Mouse (Mus musculus) lung, embryonic 16.5 days (tissue): Measurements from ENCODE around the gene Nfil3. TPM values are rescaled to one million over a fixed set of nuclear protein-coding genes. Genes with fewer than 3 reads are reported as not detected.

Experiments
- ATAC-seq: fragments of 200-750 bp; cut with Nextera tagmentation; 2 replicates; pipeline ENCODE4 v1.8.0; 2017; ENCODE audit warnings: low read depth, mild to moderate bottlenecking, moderate library complexity
- H3K27ac ChIP-seq: fragments of 300-500 bp; sonication (generic); 2 replicates; pipeline ENCODE4 v1.5.1; 2014; ENCODE audit warnings: mild to moderate bottlenecking, control low read depth, low read length
- H3K27me3 ChIP-seq: fragments of 300-500 bp; sonication (generic); 2 replicates; pipeline ENCODE4 v1.6.1; 2014; ENCODE audit warnings: low read depth, low read length, mixed read lengths; ENCODE audit not compliant: control insufficient read depth, insufficient read depth
- H3K36me3 ChIP-seq: fragments of 300-500 bp; sonication (generic); 2 replicates; pipeline ENCODE4 v1.6.1; 2014; ENCODE audit warnings: low read length; ENCODE audit not compliant: control insufficient read depth, insufficient read depth
- H3K4me1 ChIP-seq: fragments of 300-500 bp; sonication (generic); replicated peaks from 2 replicates; pipeline ENCODE4 v1.6.1; 2014; ENCODE audit warnings: low read length, mixed read lengths; ENCODE audit not compliant: control insufficient read depth, insufficient read depth
- H3K4me2 ChIP-seq: fragments of 300-500 bp; sonication (generic); 2 replicates; pipeline ENCODE4 v1.6.1; 2014; ENCODE audit warnings: low read depth, low read length, control low read depth
- H3K4me3 ChIP-seq: fragments of 300-500 bp; sonication (generic); 2 replicates; pipeline ENCODE4 v1.5.1; 2014; ENCODE audit warnings: mild to moderate bottlenecking, low read length, control low read depth
- H3K9ac ChIP-seq: fragments of 300-500 bp; sonication (generic); 2 replicates; pipeline ENCODE4 v1.6.1; 2014; ENCODE audit warnings: low read length, control low read depth
- H3K9me3 ChIP-seq: fragments of 300-500 bp; sonication (generic); 2 replicates; pipeline ENCODE4 v1.6.1; 2016; ENCODE audit warnings: low read length; ENCODE audit not compliant: control insufficient read depth
- WGBS: fragments of 180-500 bp; shearing (Covaris S2); extraction: QIAGEN DNeasy Blood & Tissue Kit; methylation state at CpG from one replicate; pipeline ENCODE4 v1.1.7; 2014; 5-methylcytosine and 5-hydroxymethylcytosine counted together
- polyA plus RNA-seq: library from polyadenylated mRNA; unstranded; fragments of >200 nt; fragmentation: Nextera tagmentation; extraction: Ambion mirVana; gene quantifications from 2 replicates; pipeline ENCODE4 v1.2.1, GENCODE M21; 2015

The Nfil3 gene
- polyA plus RNA-seq, 1 experiment from 2014 or later, result 20.8 TPM

DNA sequence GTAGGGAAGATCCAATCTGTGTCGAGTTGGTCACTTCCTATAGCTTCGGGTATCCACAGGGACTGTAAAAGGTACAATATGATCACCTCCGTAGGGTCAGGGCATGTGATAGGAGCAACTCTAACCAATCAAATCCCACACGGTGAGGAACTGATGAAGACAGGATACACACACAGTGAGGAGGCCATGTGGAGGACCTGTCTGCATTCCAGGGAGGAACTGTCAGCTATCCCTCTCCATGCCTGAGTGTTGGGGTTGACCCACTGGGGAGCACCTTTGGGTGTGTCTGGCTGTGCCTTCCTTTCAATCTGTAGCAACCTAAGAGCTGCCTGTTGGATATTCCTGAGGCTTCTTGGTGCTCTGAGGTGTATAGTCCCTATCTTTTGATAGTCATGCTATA lies 18.0 kb downstream of the Nfil3 start:
- WGBS, result 83% methylated on average over 4 of the region's 4 CpGs
- H3K9ac ChIP-seq, result no peak overlapping the region
- no peaks in the 10 kb centered on the region for H3K27me3 ChIP-seq
- H3K9me3 ChIP-seq, result no peaks in the 10 kb centered on the region
- ATAC-seq, result no peak
- no peak overlapping the region for H3K4me2 ChIP-seq
- H3K4me1 ChIP-seq, result no peaks in the 10 kb centered on the region
- no peak overlapping the region for H3K27ac ChIP-seq
- H3K36me3 ChIP-seq, result peaks cover 23% of the 10 kb centered on the region
- no peak overlapping the region for H3K4me3 ChIP-seq

DNA sequence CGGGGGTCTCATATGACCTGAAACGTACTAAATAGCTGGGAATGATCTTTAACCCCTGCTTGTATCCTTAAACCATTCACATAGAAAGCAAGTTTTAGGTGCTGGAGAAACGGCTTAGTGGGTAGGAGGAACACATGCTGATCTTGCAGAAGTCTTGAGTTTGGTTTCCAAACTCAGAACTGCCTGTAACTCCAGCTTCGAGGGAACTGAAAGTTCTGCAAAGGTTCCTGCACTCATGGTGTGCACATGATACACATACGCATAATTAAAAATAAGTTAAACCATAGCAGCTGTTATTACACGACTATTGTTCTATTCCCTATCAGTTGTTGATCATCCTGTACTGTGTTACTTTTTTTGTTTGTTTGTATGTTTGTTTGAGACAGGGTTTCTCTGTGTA lies 18.5 kb downstream of the Nfil3 start:
- Histone ChIP-seq H3K4me2 (no peak overlapping the region), H3K27me3 (no peaks in the 10 kb centered on the region), H3K4me3 (no peak overlapping the region), H3K27ac (no peak overlapping the region), H3K4me1 (no peaks in the 10 kb centered on the region), H3K9me3 (no peaks in the 10 kb centered on the region), H3K9ac (no peak overlapping the region), H3K36me3 (peaks cover 19% of the 10 kb centered on the region)
- WGBS, result 79% methylated on average over 6 of the region's 6 CpGs
- no peak for ATAC-seq

DNA sequence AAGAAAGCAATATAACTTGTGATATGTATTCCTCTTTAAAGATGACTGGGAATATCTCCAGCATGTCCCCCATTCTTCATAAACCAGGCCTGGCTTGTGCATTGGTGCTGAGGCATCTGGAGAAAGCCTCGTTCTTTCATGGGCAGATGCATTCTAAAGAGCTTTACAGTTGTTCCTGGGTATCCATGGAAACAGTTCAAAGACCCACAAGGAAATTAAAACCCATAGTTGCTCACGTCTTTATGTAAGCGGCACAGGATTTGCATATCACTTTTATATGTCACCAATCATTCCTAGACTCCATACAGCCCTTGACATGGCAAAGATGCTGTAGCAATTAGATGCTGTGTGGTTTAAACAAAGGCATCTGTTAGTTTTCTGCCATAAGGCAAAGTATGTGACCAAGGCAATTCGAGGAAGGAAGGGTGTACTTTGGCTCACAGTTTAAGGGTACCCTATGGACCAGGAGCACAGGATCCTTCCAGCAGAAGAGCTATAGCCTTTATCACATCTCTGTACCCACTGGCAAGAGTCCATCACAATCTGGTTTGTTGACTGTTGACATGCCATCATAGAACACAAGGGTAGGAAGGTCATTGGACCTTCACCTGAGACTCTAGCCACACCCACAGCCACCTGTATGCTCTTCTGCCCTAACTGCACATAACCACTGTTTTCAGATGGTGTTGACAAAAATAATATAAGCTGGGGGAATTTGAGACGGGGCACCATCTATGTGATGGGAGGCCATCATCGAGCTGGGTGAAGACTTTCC lies 26.9 kb downstream of the Nfil3 start:
- no peak overlapping the region for H3K27ac ChIP-seq
- no peaks in the 10 kb centered on the region for H3K36me3 ChIP-seq
- H3K9me3 ChIP-seq, result no peaks in the 10 kb centered on the region
- no peaks in the 10 kb centered on the region for H3K27me3 ChIP-seq
- H3K4me1 ChIP-seq, result no peaks in the 10 kb centered on the region
- WGBS, result 88% methylated on average over 6 of the region's 6 CpGs
- ATAC-seq, result no peak
- no peak overlapping the region for H3K4me3 ChIP-seq
- H3K9ac ChIP-seq, result no peak overlapping the region
- no peak overlapping the region for H3K4me2 ChIP-seq

DNA sequence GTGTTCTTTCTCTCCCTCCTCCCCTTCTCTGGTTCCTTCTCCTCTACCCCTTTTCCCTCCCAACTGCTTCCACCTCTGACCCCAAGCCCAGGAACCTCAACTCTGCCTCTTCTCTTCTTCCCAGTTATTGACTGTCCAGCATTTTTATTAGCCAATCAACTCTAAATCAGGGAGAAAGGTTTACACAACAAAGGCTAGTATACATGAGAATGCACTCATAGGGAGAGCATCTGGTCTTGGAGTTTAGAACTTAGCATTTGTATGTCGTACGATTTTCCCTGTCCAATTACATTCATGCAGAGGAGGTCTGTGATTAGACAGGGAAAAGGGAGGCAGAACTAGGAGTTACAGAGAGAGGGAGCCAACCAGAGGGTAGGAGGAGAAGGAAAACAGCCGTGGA lies 31.7 kb downstream of the Nfil3 start:
- Histone ChIP-seq H3K4me3 (no peak overlapping the region), H3K36me3 (no peaks in the 10 kb centered on the region), H3K4me2 (no peak overlapping the region), H3K9me3 (no peaks in the 10 kb centered on the region), H3K27ac (no peak overlapping the region), H3K9ac (no peak overlapping the region), H3K27me3 (no peaks in the 10 kb centered on the region), H3K4me1 (no peaks in the 10 kb centered on the region)
- WGBS, result 88% methylated on average over 3 of the region's 3 CpGs
- ATAC-seq, result no peak

GRCm38 (mm10) chr13:52947545-52947944 lies 33.3 kb downstream of the Nfil3 start:
- WGBS, result 66% methylated on average over 4 of the region's 4 CpGs

DNA sequence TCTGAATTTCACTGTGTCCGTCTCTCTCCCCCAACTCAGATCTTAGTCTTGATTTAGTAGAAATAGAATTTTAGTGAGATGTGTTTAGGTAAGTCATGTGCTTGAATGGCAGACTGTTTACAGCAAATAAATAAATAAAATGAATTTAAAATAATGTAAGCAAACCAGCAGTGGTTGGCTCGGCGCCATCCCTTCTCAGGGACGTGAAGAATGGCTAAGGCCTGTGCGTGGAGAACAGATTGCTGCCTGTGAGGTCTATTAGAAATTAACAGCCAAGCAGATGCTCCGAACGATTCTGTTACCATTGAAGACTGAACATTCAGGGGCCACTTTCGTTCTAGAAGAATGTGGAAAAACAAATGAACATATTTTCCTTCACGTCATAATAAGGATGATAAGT lies 35.1 kb downstream of the Nfil3 start:
- Histone ChIP-seq H3K9ac (no peak overlapping the region), H3K36me3 (no peaks in the 10 kb centered on the region), H3K4me2 (no peak overlapping the region), H3K4me3 (no peak overlapping the region), H3K4me1 (peaks cover 3% of the 10 kb centered on the region; the same call in 1 of the 2 replicates), H3K27ac (no peak overlapping the region), H3K9me3 (no peaks in the 10 kb centered on the region), H3K27me3 (no peaks in the 10 kb centered on the region)
- 48% methylated on average over 9 of the region's 9 CpGs for WGBS
- no peak for ATAC-seq

More at GRCm38 (mm10) chr13:52947545-52947944, 33.3 kb downstream of the Nfil3 start:
- ATAC-seq, result no peak
- H3K27ac ChIP-seq, result no peak overlapping the region
- H3K4me2 ChIP-seq, result no peak overlapping the region
- no peak overlapping the region for H3K9ac ChIP-seq
- H3K9me3 ChIP-seq, result no peaks in the 10 kb centered on the region
- no peak overlapping the region for H3K4me3 ChIP-seq
- peaks cover 3% of the 10 kb centered on the region; the same call in 1 of the 2 replicates for H3K4me1 ChIP-seq
- H3K36me3 ChIP-seq, result no peaks in the 10 kb centered on the region
- H3K27me3 ChIP-seq, result no peaks in the 10 kb centered on the region

- no peaks in the 10 kb centered on the region for H3K36me3 ChIP-seq
- H3K9ac ChIP-seq, result no peak overlapping the region
- no peak overlapping the region for H3K27ac ChIP-seq
- H3K4me2 ChIP-seq, result no peak overlapping the region
- no peak for ATAC-seq
- WGBS, result 24% methylated on average over 4 of the region's 4 CpGs
- no peaks in the 10 kb centered on the region for H3K27me3 ChIP-seq
- no peak overlapping the region for H3K4me3 ChIP-seq
- no peaks in the 10 kb centered on the region for H3K9me3 ChIP-seq
- H3K4me1 ChIP-seq, result peaks cover 3% of the 10 kb centered on the region; the same call in 1 of the 2 replicates
Observed at GRCm38 (mm10) chr13:52944116-52944515, 36.8 kb downstream of the Nfil3 start.

DNA sequence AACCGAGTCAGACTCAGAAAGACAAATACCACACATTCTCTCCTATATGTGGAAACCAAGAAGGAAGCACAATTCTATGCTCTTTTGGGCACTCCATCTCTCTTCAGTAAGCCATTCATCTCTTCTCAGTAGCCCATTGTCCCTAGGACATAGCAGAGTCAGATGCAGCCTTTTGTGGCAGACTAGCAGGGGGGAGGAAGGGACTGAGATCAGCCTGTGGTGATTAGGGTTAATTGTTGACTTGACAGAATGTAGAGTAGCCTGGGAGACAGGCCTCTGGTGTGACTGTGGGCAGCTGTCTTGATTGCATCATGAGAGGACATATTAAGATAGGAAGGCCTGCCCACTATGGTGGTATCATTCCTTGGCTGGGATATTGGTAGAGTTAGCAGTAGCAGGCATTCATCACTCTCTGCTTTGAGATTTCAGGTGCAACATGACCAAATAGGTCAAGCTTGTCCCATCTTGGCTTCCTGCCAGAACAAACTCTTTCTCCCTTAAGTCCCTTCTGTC lies 37.9 kb downstream of the Nfil3 start:
- H3K4me1 ChIP-seq, result peaks cover 3% of the 10 kb centered on the region; the same call in 1 of the 2 replicates
- no peak overlapping the region for H3K27ac ChIP-seq
- no peak for ATAC-seq
- WGBS, result 81% methylated on average over 1 of the region's 1 CpGs
- no peak overlapping the region for H3K4me3 ChIP-seq
- H3K27me3 ChIP-seq, result no peaks in the 10 kb centered on the region
- no peak overlapping the region for H3K9ac ChIP-seq
- no peaks in the 10 kb centered on the region for H3K36me3 ChIP-seq
- no peaks in the 10 kb centered on the region for H3K9me3 ChIP-seq
- no peak overlapping the region for H3K4me2 ChIP-seq

DNA sequence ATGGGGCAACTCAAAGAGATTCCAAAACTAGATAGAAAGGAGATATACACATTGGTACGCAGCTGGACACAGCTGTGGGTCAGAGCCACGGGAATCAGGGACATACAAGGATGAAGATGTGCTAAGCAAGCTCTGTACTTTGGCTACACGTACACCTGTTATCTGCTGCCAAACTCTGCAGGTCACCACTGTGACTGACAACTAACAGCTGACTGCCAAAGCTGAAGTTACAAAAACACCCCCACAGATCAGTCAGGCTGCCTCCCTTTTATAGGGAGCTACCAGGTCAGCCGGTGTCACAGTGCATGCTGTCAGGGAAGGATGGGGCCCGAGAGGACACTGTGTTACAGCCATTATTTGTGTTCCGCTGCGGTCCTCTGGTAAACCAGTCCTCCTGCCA lies 39.9 kb downstream of the Nfil3 start:
- 63% methylated on average over 7 of the region's 7 CpGs for WGBS
- Histone ChIP-seq H3K4me2 (no peak overlapping the region), H3K4me1 (peaks cover 3% of the 10 kb centered on the region; the same call in 1 of the 2 replicates), H3K4me3 (no peak overlapping the region), H3K9me3 (no peaks in the 10 kb centered on the region), H3K9ac (no peak overlapping the region), H3K27ac (no peak overlapping the region), H3K27me3 (no peaks in the 10 kb centered on the region), H3K36me3 (no peaks in the 10 kb centered on the region)
- ATAC-seq, result no peak
